Mouse (Mus musculus): ENCODE results near the gene Ghdc. TPM values are rescaled to one million over a fixed set of nuclear protein-coding genes. Genes with fewer than 3 reads are reported as not detected.

Gene Ghdc
- total and polyA plus RNA-seq, 2 experiments from 2014 or later = 7.5 to 15.9 TPM

GRCm38 (mm10) chr11:100738749-100739148 is 32.0 kb downstream of the Ghdc start:
- WGBS = 9% methylated on average over 5 of the region's 5 CpGs
- H3K36me3 ChIP-seq (ENCODE audit: insufficient read depth, low read length) = no peaks in the 10 kb centered on the region
- peak overlapping the region; percentile 44 for H3K9ac ChIP-seq (replicated peaks; ENCODE audit: low read length)
- H3K4me1 ChIP-seq (ENCODE audit: insufficient read depth, low read length) = peaks cover 13% of the 10 kb centered on the region
- ATAC-seq = no peak
- no peaks in the 10 kb centered on the region for H3K27me3 ChIP-seq (ENCODE audit: insufficient read depth, low read length)
- no peak for DNase-seq (ENCODE audit: low spot score)
- no peaks in the 10 kb centered on the region for H3K9me3 ChIP-seq (ENCODE audit: low read length)
- H3K27ac ChIP-seq = peak overlapping the region; percentile 83
- no peak for TF ChIP-seq CTCF (IDR thresholded peaks at IDR 0.05; ENCODE audit: low read depth)
- H3K4me2 ChIP-seq (ENCODE audit: low read depth, low read length) = peak overlapping the region; percentile 56
- H3K4me3 ChIP-seq (ENCODE audit: low read length) = peak overlapping the region; percentile 84

DNA sequence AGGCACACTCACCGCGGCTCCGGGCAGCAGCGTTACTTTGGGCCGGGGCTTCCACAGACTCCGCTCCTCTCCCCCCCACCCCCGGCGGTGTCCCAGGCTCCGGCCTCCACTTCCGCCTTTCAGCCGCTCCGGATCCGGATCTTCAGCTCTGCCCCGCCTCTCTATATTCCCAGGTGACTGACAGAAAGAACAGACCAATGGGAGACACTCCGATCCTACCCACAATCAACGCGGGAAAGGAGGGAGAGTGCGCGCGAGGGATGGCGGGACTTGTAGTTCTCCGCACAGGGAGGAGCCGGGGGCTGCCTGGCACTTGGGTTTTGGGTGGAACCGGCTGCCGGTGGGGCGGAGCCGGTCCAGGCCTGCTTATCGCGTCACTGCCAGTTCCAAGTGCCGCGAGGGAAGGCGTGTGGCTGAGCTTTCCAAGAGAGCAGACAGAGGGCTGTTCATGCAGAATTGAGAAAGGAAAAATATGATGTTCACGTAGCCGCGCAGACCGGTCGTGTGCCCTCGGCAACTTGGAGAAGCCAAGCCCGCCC is 32.6 kb downstream of the Ghdc start, which contains the start of gene Rab5c:
Gene Rab5c (minus strand): TSS at position 150 of the 539 bp plus-strand sequence.
- TF ChIP-seq CTCF (IDR thresholded peaks at IDR 0.05; ENCODE audit: low read depth) = peak; percentile 37; the same call in 1 of the 2 replicates
- Histone ChIP-seq H3K36me3 (ENCODE audit: insufficient read depth, low read length) (no peaks in the 10 kb centered on the region), H3K27ac (peak within 1 kb of the TSS; percentile 83), H3K4me1 (ENCODE audit: insufficient read depth, low read length) (peaks cover 13% of the 10 kb centered on the region), H3K9me3 (ENCODE audit: low read length) (no peaks in the 10 kb centered on the region), H3K4me2 (ENCODE audit: low read depth, low read length) (peak within 1 kb of the TSS; percentile 84), H3K4me3 (ENCODE audit: low read length) (peak within 1 kb of the TSS; percentile 84), H3K27me3 (ENCODE audit: insufficient read depth, low read length) (no peaks in the 10 kb centered on the region), H3K9ac (replicated peaks; ENCODE audit: low read length) (peak within 1 kb of the TSS; percentile 73)
- DNase-seq (ENCODE audit: low spot score) (peak; percentile 99), ATAC-seq (peak; percentile 99)
- under 1% methylated on average over 39 of the region's 39 CpGs for WGBS

DNA sequence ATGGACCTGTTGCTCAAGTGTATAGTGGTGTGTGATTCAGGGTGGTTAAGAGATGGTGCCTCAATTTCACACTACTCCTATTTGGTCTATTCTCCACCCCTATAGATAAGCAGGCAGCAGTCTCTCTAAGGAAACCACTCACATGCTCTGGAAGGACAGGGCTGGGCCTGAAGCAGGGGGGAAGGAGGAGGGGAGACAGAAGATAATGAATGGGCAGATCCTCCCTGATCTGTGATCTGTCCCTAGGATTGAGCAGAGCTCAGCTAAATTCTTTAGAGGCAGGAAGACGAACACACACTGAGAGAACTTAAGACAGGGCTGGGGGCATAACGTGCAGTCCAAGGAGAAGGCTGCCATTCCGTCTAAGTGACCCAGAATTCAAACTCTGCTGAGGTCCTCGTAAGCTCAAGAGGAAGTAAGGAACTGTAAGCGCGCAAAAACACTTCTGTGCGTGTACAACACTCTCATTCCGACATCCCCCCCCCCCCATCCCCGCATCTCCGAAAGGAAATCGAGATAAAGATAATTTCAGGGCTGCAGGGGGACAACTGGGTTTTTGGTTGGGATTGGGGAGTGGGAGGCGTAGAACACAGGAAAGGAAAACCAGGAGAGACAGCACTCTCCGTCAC is 33.5 kb downstream of the Ghdc start:
- no peaks in the 10 kb centered on the region for H3K9me3 ChIP-seq (ENCODE audit: low read length)
- 3% methylated on average over 13 of the region's 13 CpGs for WGBS
- H3K9ac ChIP-seq (replicated peaks; ENCODE audit: low read length) = peak overlapping the region; percentile 73
- no peaks in the 10 kb centered on the region for H3K36me3 ChIP-seq (ENCODE audit: insufficient read depth, low read length)
- peak overlapping the region; percentile 84 for H3K4me2 ChIP-seq (ENCODE audit: low read depth, low read length)
- no peaks in the 10 kb centered on the region for H3K27me3 ChIP-seq (ENCODE audit: insufficient read depth, low read length)
- TF ChIP-seq CTCF (IDR thresholded peaks at IDR 0.05; ENCODE audit: low read depth) = no peak
- DNase-seq (ENCODE audit: low spot score) = no peak
- H3K4me1 ChIP-seq (ENCODE audit: insufficient read depth, low read length) = peaks cover 13% of the 10 kb centered on the region
- no peak for ATAC-seq
- H3K4me3 ChIP-seq (ENCODE audit: low read length) = peak overlapping the region; percentile 84
- peak overlapping the region; percentile 72; the same call in 1 of the 2 replicates for H3K27ac ChIP-seq

- peaks cover 13% of the 10 kb centered on the region for H3K4me1 ChIP-seq (ENCODE audit: insufficient read depth, low read length)
- ATAC-seq (no peak), DNase-seq (ENCODE audit: low spot score) (no peak)
- no peaks in the 10 kb centered on the region for H3K9me3 ChIP-seq (ENCODE audit: low read length)
- TF ChIP-seq CTCF (IDR thresholded peaks at IDR 0.05; ENCODE audit: low read depth) = no peak
- 85% methylated on average over 4 of the region's 4 CpGs for WGBS
- H3K27me3 ChIP-seq (ENCODE audit: insufficient read depth, low read length) = no peaks in the 10 kb centered on the region
- H3K4me2 ChIP-seq (ENCODE audit: low read depth, low read length) = peak overlapping the region; percentile 84
- H3K36me3 ChIP-seq (ENCODE audit: insufficient read depth, low read length) = no peaks in the 10 kb centered on the region
- H3K27ac ChIP-seq = no peak overlapping the region
- H3K9ac ChIP-seq (replicated peaks; ENCODE audit: low read length) = peak overlapping the region; percentile 73; the same call in 1 of the 2 replicates
- peak overlapping the region; percentile 84 for H3K4me3 ChIP-seq (ENCODE audit: low read length)
Measured at GRCm38 (mm10) chr11:100736746-100737080, 34.0 kb downstream of the Ghdc start.

- Histone ChIP-seq H3K9ac (replicated peaks; ENCODE audit: low read length) (0 out of 2 replicates have a peak overlapping the region, but pooled peaks have one; percentile 17), H3K27ac (no peak overlapping the region), H3K4me1 (ENCODE audit: insufficient read depth, low read length) (peaks cover 13% of the 10 kb centered on the region), H3K4me2 (ENCODE audit: low read depth, low read length) (peak overlapping the region; percentile 84), H3K27me3 (ENCODE audit: insufficient read depth, low read length) (no peaks in the 10 kb centered on the region), H3K4me3 (ENCODE audit: low read length) (no peak overlapping the region), H3K36me3 (ENCODE audit: insufficient read depth, low read length) (no peaks in the 10 kb centered on the region), H3K9me3 (ENCODE audit: low read length) (no peaks in the 10 kb centered on the region)
- ATAC-seq (no peak), DNase-seq (ENCODE audit: low spot score) (no peak)
- 80% methylated on average over 14 of the region's 14 CpGs for WGBS
- TF ChIP-seq CTCF (IDR thresholded peaks at IDR 0.05; ENCODE audit: low read depth) = no peak
Measured at GRCm38 (mm10) chr11:100735954-100736745, 34.6 kb downstream of the Ghdc start.

DNA sequence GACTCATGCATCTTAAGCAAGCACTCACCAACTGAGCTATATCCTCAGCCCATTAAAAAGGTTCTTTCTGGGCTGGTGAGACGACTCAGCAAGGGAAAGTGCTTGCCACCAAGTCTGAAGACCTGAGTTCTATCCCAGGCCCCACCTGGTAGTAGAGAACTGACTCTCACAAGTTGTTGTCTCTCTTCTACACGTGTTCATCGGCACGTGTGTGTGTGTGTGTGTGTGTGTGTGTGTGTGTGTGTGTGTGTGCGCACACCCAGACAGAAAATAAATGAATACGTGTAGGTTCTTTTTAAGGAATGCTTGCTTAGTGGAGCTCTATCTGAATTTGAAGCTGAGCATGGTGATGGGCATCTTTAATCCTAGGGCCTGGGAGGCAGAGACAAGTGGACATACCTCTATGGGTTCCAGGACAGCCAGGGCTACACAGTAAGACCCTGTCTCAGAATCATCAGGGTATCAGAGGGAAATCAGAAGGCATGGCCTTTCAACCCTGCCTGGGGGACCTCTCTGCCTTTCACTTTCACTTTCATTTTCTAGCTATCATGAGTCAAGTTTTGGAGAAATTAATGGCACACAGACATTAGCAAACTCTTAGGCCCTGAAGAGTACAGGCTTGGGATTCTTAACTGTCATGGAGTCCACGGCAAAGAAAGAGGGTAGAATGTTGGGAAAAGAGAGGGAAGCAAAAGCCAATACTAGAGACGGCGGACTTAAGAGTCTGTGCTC is 35.5 kb downstream of the Ghdc start:
- 89% methylated on average over 9 of the region's 9 CpGs for WGBS
- Histone ChIP-seq H3K4me2 (ENCODE audit: low read depth, low read length) (no peak overlapping the region), H3K27me3 (ENCODE audit: insufficient read depth, low read length) (no peaks in the 10 kb centered on the region)

More for the DNA sequence above, 35.5 kb downstream of the Ghdc start:
- no peaks in the 10 kb centered on the region for H3K36me3 ChIP-seq (ENCODE audit: insufficient read depth, low read length)
- H3K9ac ChIP-seq (replicated peaks; ENCODE audit: low read length) = no peak overlapping the region
- DNase-seq (ENCODE audit: low spot score) = no peak
- H3K4me3 ChIP-seq (ENCODE audit: low read length) = no peak overlapping the region
- ATAC-seq = no peak
- H3K4me1 ChIP-seq (ENCODE audit: insufficient read depth, low read length) = peaks cover 13% of the 10 kb centered on the region
- no peaks in the 10 kb centered on the region for H3K9me3 ChIP-seq (ENCODE audit: low read length)
- H3K27ac ChIP-seq = no peak overlapping the region
- TF ChIP-seq CTCF (IDR thresholded peaks at IDR 0.05; ENCODE audit: low read depth) = no peak

All from hindbrain, postnatal 0 days (tissue).